Mouse (Mus musculus) myocyte (in vitro differentiated cells): Measurements from ENCODE around the gene Aurkaip1.

Experiments
- CEBPB ChIP-seq: IDR thresholded peaks from 2 replicates; pipeline ENCODE4 v1.6.1; 2011; ENCODE audit warnings: mild to moderate bottlenecking, moderate library complexity; ENCODE audit not compliant: poor library complexity, insufficient read depth, severe bottlenecking
- E2F4 ChIP-seq: IDR thresholded peaks from one replicate; pipeline ENCODE4 v1.6.1; 2011; ENCODE audit warnings: mild to moderate bottlenecking, control low read depth, moderate library complexity; ENCODE audit not compliant: insufficient read depth
- MAX ChIP-seq: IDR thresholded peaks from one replicate; pipeline ENCODE4 v1.6.1; 2011; ENCODE audit warnings: low read depth, mild to moderate bottlenecking, control low read depth
- MYOD1 ChIP-seq, 3 experiments: IDR thresholded peaks; one replicate each; pipeline ENCODE4 v1.6.1; 2011; ENCODE audit warnings: control low read depth in 2 of 3, low read depth in 2 of 3, mild to moderate bottlenecking in 2 of 3, moderate library complexity in 1 of 3; ENCODE audit not compliant: insufficient read length in 2 of 3, control insufficient read depth in 1 of 3
- MYOG ChIP-seq, 3 experiments: IDR thresholded peaks; one replicate each; pipeline ENCODE4 v1.6.1; 2011; ENCODE audit warnings: control low read depth in 2 of 3, low read depth in 2 of 3, mild to moderate bottlenecking in 2 of 3; ENCODE audit not compliant: insufficient read length in 2 of 3, control insufficient read depth in 1 of 3, insufficient read depth in 1 of 3
- POLR2A ChIP-seq: IDR thresholded peaks from one replicate; pipeline ENCODE4 v1.6.1; 2011; ENCODE audit warnings: low read depth, mild to moderate bottlenecking, control low read depth, moderate library complexity; ENCODE audit not compliant: insufficient read length
- POLR2AphosphoS2 ChIP-seq: IDR thresholded peaks from one replicate; pipeline ENCODE4 v1.6.1; 2011; ENCODE audit warnings: low read depth, control low read depth; ENCODE audit not compliant: insufficient read length
- REST ChIP-seq: IDR thresholded peaks from one replicate; pipeline ENCODE4 v1.6.1; 2011; ENCODE audit warnings: mild to moderate bottlenecking, control low read depth, moderate library complexity; ENCODE audit not compliant: insufficient read depth, insufficient read length
- SRF ChIP-seq: IDR thresholded peaks from one replicate; pipeline ENCODE4 v1.6.1; 2011; ENCODE audit warnings: low read depth; ENCODE audit not compliant: control insufficient read depth, insufficient read length
- TCF12 ChIP-seq: IDR thresholded peaks from one replicate; pipeline ENCODE4 v1.6.1; 2011; ENCODE audit warnings: mild to moderate bottlenecking, control low read depth; ENCODE audit not compliant: poor library complexity, insufficient read depth, severe bottlenecking
- TCF3 ChIP-seq: IDR thresholded peaks from one replicate; pipeline ENCODE4 v1.6.1; 2011; ENCODE audit warnings: low read depth, control low read depth; ENCODE audit not compliant: insufficient read length
- USF1 ChIP-seq: IDR thresholded peaks from one replicate; pipeline ENCODE4 v1.6.1; 2011; ENCODE audit warnings: low read depth, mild to moderate bottlenecking, control low read depth, moderate library complexity

DNA sequence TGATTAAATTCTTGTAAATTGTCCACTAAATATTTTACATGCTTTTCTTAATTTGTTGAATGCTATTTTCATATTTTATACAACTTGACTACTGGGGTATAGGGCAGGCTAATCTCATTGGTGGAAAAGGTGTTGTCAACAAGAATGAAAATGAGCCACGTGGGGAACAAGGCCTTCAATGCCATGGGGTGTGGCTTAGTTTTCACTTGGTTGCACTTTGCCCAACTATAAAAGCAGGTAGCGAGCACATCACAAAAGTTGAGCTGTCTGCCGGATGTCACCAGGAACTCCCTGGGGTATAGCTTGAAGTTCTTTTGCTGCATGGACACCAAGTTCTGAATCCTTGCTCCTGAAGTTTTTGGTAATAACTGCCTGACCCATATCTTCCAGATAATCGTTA lies 13.5 kb upstream of the Aurkaip1 start:
- TF ChIP-seq TCF12 = no peak
- no peak for TF ChIP-seq POLR2A
- no peak for TF ChIP-seq SRF
- no peak for TF ChIP-seq MAX
- no peak for TF ChIP-seq USF1
- no peak for TF ChIP-seq POLR2AphosphoS2
- TF ChIP-seq CEBPB = no peak
- TF ChIP-seq MYOG (IDR thresholded peaks at IDR 0.05; ENCODE audit: control insufficient read depth in 1 of 3, insufficient read depth in 1 of 3, insufficient read length in 2 of 3, low read depth in 2 of 3) = no peak
- no peak for TF ChIP-seq MYOD1 (IDR thresholded peaks at IDR 0.05; ENCODE audit: control insufficient read depth in 1 of 3, insufficient read length in 2 of 3, low read depth in 2 of 3)
- TF ChIP-seq E2F4 = no peak
- no peak for TF ChIP-seq TCF3
- TF ChIP-seq REST = no peak
